Mouse (Mus musculus) testis, adult 2 months (tissue): Measurements from ENCODE around the gene Fam71f2. TPM values are rescaled to one million over a fixed set of nuclear protein-coding genes. Genes with fewer than 3 reads are reported as not detected.

Experiments used
- H3K27ac ChIP-seq: fragments of 200-500 bp; 2 replicates; pipeline ENCODE4 v1.5.1; 2012; ENCODE audit warnings: low read depth, low read length; ENCODE audit not compliant: control insufficient read depth, insufficient read depth
- H3K27me3 ChIP-seq: fragments of 200-500 bp; 2 replicates; pipeline ENCODE4 v1.6.1; 2012; ENCODE audit warnings: mild to moderate bottlenecking, low read length, moderate library complexity; ENCODE audit not compliant: control insufficient read depth, insufficient read depth
- H3K36me3 ChIP-seq: fragments of 200-500 bp; 2 replicates; pipeline ENCODE4 v1.6.1; 2012; ENCODE audit warnings: mild to moderate bottlenecking, low read length; ENCODE audit not compliant: control insufficient read depth, insufficient read depth
- H3K4me1 ChIP-seq: fragments of 200-500 bp; 2 replicates; pipeline ENCODE4 v1.6.1; 2012; ENCODE audit warnings: low read length; ENCODE audit not compliant: control insufficient read depth, insufficient read depth
- H3K4me3 ChIP-seq: fragments of 200-500 bp; 2 replicates; pipeline ENCODE4 v1.5.1; 2012; ENCODE audit warnings: low read depth, mild to moderate bottlenecking, low read length, moderate library complexity, mixed read lengths; ENCODE audit not compliant: control insufficient read depth
- CTCF ChIP-seq: fragments of 200-500 bp; IDR thresholded peaks from 2 replicates; pipeline ENCODE4 v1.5.1; 2012; ENCODE audit warnings: low read depth, mild to moderate bottlenecking, inconsistent platforms, low read length, moderate library complexity; ENCODE audit not compliant: control insufficient read depth, insufficient read depth, insufficient replicate concordance
- POLR2A ChIP-seq: fragments of 200-500 bp; IDR thresholded peaks from 2 replicates; pipeline ENCODE4 v1.6.1; 2012; ENCODE audit warnings: low read depth, mild to moderate bottlenecking, inconsistent platforms, low read length, moderate library complexity; ENCODE audit not compliant: control insufficient read depth
- polyA plus RNA-seq: library from polyadenylated mRNA; depleted of rRNA; stranded (reverse); fragments of >200 nt; gene quantifications from 2 replicates; pipeline ENCODE4 v1.2.3, GENCODE M21; 2012

Gene Fam71f2
- polyA plus RNA-seq, 1 experiment: 1,390 TPM

DNA sequence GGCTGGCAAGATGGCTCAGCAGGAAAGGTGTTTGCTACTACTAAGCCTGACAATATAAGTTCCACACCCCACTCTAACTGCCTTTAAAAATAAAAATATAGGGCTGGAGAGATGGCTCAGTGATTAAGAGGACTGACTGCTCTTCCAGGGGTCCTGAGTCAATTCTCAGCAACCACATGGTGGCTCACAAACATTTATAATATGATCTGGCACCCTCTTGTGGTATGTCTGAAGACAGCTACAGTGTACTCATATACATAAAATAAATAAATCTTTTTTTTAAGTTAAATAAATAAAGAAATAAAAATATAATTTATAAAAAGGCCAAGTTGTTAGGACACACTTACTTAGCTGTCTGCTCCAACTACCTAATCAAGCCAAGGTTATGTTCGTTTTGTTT is 37.1 kb upstream of the Fam71f2 start:
- Histone ChIP-seq H3K4me1 (no peaks in the 10 kb centered on the region), H3K27me3 (no peaks in the 10 kb centered on the region), H3K27ac (no peak overlapping the region), H3K36me3 (no peaks in the 10 kb centered on the region), H3K4me3 (no peak overlapping the region)
- no peak for TF ChIP-seq CTCF

DNA sequence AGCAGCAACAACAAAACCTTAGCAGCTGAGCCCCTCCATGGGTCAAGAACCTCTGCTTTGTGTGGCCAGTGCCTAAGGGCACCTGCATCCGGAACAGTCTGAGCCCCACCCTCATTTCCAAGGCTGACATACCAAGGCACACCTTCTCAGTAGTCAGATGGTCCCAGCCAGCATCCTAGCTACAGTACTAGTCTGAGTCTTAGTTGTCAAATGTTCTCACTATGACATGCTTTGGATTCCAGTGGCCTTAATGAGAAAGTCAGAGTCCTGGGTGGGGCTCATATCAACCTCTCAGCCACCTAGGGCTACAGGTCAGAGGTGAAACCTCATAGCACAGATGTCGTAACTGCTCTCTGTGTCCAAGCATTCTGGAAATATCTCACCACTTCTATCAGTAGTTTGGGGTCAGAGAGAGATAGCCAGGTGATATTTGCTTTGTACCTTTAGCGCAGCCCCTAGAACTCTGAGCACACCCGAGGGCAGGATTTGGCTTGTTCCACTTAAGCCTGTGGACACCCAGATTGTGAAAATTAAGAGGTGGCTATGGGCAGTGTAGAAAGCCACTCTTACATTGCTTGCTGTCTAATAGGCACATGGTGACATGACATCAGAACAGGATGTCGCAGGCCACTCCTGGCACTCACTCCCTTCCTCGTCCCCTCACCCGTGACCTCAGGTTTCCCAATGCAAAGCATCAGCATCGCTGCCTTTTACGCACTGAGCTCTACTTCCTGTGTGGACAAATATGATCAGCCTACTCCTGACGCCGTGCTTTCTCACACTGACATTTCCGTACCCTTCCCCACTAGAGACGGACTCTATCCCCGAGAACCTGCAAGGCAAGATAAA is 33.9 kb upstream of the Fam71f2 start:
- no peaks in the 10 kb centered on the region for H3K36me3 ChIP-seq
- H3K4me1 ChIP-seq: no peaks in the 10 kb centered on the region
- H3K4me3 ChIP-seq: no peak overlapping the region
- no peak for TF ChIP-seq CTCF
- TF ChIP-seq POLR2A: no peak
- no peaks in the 10 kb centered on the region for H3K27me3 ChIP-seq
- no peak overlapping the region for H3K27ac ChIP-seq

DNA sequence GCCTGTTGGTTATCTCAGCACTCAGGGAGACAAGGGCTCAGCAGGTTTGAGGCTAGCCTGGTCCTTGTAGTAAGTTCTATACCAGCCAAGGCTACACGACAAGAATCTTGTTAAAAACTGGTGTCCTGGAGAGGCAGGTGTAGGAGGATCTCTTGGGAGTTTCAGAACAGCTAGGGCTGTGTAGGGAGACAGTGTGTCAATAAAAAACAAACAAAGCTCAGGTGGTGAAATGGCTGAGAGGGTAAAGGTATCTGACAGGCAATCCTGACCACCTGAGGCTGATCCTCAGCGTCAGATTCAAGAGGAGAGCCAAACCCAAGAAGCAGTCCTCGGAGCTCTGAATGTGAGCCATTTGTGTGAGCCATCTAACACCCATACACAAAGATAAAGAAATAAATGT is 33.2 kb upstream of the Fam71f2 start:
- H3K4me3 ChIP-seq: no peak overlapping the region
- no peaks in the 10 kb centered on the region for H3K36me3 ChIP-seq
- no peak for TF ChIP-seq CTCF
- TF ChIP-seq POLR2A: no peak
- H3K4me1 ChIP-seq: no peaks in the 10 kb centered on the region
- no peak overlapping the region for H3K27ac ChIP-seq
- H3K27me3 ChIP-seq: no peaks in the 10 kb centered on the region

DNA sequence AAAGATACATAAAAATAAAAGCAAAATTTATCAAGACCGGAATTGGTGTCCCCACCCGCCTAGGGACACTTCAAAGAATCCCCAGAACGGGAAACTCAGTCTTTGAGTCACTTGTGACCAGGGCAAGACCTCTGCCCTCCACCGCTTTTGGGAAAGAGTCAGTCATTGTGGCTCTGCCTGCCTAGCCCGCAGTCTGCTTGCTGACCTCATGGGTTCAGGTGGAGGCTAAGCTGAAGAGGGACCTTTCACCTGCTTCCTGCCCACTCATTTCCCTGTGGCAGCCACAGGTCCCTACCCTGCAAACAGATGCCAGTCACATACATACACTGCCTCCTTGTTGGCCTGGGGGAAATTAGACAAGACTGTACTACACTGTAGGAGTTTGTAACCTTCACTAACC is 32.8 kb upstream of the Fam71f2 start:
- H3K27me3 ChIP-seq: no peaks in the 10 kb centered on the region
- H3K36me3 ChIP-seq: no peaks in the 10 kb centered on the region
- TF ChIP-seq POLR2A (no peak), CTCF (no peak)
- no peaks in the 10 kb centered on the region for H3K4me1 ChIP-seq
- H3K4me3 ChIP-seq: no peak overlapping the region
- no peak overlapping the region for H3K27ac ChIP-seq

DNA sequence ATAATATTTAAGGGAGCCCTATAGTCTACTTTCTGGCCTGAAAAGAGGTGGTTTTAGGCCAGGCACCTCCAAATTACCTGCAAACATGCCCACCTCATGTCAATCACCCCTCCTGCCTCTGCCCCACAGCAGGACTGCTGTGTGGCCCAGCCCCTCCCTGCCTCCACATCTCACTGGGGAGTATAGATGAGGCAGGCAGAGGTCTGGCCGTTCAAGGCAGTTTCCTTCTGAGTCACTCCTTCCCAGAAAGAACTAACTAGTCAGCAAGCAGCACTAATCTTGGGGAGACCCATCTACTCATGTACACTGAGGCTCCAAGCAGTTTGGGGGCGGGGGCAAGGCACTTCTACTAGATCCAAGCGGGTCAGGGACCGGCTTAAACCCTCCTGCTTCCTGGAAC is 32.3 kb upstream of the Fam71f2 start:
- TF ChIP-seq POLR2A (no peak), CTCF (no peak)
- Histone ChIP-seq H3K36me3 (no peaks in the 10 kb centered on the region), H3K4me3 (no peak overlapping the region), H3K27me3 (no peaks in the 10 kb centered on the region), H3K27ac (no peak overlapping the region), H3K4me1 (no peaks in the 10 kb centered on the region)

DNA sequence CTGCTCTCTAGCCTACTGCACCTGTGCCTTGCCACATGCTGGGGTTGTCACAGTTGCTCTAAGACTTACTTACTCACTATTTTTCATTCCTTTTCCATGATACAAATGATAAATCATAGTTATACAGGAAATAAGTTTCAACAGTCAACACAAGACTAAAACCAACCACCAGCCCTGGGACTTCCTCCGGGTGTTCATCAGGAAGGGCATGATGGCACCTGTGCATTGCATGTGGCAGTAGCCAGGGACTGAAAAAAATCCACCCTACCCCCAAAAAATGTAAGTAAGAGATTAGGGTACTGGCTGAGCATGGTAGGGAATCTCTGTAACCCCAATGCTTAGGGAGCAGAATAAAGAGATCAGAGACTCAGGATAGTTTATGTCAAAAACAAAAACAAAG is 20.0 kb upstream of the Fam71f2 start:
- Histone ChIP-seq H3K36me3 (no peaks in the 10 kb centered on the region), H3K27ac (no peak overlapping the region), H3K27me3 (no peaks in the 10 kb centered on the region), H3K4me1 (no peaks in the 10 kb centered on the region), H3K4me3 (no peak overlapping the region)
- no peak for TF ChIP-seq CTCF
- no peak for TF ChIP-seq POLR2A

DNA sequence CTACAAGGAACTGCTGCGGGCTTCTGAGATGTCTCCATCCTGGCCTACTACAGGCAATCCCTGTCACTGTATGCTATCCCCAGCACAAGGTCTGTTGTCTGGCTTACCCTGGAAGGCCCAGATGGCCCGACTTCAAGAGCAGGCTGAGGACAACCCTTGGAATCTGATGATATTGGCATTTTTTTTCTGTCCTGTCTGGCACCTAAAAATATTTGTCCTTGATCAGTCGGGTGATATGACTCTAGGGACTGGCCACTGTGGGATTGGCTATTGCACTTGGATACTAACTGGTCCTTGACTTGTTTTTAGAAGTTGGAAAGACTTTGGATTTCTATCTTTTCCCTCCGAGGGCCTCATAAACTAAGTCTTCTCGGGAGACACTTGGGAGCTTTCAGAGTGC is 17.6 kb upstream of the Fam71f2 start:
- no peak overlapping the region for H3K27ac ChIP-seq
- TF ChIP-seq POLR2A: no peak
- TF ChIP-seq CTCF: no peak
- no peaks in the 10 kb centered on the region for H3K27me3 ChIP-seq

More for the DNA sequence above, 17.6 kb upstream of the Fam71f2 start:
- no peaks in the 10 kb centered on the region; the same call in 1 of the 2 replicates for H3K4me1 ChIP-seq
- no peaks in the 10 kb centered on the region for H3K36me3 ChIP-seq
- H3K4me3 ChIP-seq: no peak overlapping the region
